Mouse (Mus musculus): ENCODE data around the gene Ggta1. TPM values are rescaled to one million over a fixed set of nuclear protein-coding genes. Genes with fewer than 3 reads are reported as not detected.

Ggta1 gene
- polyA plus RNA-seq, 1 experiment, result 3.5 TPM

DNA sequence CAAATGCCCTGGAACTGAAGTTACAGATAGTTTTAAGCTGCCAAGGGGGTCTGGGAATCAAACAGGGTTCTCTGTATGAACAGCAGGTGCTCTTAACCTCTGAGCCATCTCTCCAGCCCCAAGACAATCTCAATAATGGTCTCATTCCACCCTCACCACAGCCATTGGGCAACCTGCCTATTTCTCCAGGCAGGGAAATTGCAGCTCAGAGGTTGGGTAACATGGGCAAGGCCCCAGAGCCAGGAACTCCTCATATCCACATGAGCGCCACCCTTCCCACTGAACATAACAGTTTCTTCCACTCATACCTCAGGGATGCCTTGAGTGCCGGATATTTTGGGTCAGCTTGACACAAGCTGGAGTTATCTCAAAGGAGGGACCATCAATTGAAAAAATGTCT, 25.2 kb downstream of the Ggta1 start:
- no peak for TF ChIP-seq GATA1 (IDR thresholded peaks at IDR 0.05; ENCODE audit: low read length)

DNA sequence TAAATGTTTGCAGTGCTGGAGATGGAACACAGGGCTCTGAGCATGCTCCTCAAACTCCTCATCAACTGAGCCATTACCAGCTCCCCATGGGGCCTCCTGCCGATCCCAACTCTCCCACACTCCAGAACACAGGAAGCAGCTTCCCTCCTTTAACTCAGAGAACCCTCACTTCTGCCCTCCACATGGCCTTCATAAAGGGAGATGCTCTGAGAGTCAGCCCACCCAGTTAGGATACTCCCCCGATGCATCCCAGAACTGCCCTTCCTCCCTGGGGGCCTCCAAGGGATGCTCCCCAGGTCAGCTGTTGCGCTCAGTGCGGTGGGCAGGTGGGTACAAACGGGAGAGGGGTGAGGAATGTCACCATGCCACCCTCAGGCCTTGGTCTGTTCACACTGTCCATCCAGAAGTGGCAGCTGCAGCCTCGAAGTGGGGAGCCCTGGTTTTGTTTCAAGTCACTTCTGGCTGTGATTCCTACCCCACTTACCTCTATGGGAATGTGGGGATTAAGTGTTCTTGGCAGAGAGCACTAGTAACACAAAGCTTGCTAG, 28.4 kb downstream of the Ggta1 start:
- TF ChIP-seq GATA1 (IDR thresholded peaks at IDR 0.05; ENCODE audit: low read length), result no peak

GRCm38 (mm10) chr2:35433428-35433827, 29.6 kb downstream of the Ggta1 start:
- no peak for TF ChIP-seq GATA1 (IDR thresholded peaks at IDR 0.05; ENCODE audit: low read length)

- no peak for TF ChIP-seq GATA1 (IDR thresholded peaks at IDR 0.05; ENCODE audit: low read length)
These were observed 30.6 kb downstream of the Ggta1 start for GRCm38 (mm10) chr2:35432472-35432871.

DNA sequence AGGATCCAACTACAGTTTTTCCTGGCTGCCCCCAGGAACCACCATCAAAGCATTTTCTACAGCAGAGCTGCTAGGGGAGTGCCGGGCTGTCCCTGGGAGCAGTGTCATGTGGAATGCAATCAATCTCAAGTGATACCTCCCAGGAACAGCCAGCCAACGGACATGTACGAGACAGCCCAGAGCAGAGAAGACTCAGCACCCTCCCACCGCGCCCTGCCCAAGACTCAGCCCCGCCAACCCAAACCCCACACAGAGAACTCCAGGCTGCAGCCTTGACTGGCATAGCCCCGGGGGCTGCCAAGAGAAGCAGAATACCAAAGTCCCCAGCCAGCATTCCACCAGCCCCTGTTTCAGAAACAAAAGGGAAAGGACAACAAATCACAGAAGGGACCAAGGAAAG, 31.0 kb downstream of the Ggta1 start:
- no peak for TF ChIP-seq GATA1 (IDR thresholded peaks at IDR 0.05; ENCODE audit: low read length)

DNA sequence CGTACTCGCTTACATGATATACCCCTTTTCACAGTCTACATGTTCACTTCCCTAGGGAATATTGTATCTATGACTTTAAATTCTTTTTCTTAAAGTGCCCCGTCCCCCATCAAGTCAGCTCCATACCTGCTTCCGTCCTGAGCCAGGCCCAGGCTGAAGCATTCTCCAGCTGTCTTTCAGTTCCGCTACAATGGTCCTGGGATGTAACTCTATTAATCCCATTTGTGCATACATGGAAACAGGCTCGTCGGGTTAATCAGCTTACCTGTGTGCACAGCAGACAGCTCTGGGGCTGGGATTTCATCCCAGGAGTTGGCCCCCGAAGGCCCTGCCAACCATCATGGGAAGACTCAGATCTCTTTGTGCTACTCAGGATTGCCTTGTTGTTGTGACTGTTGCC, 32.2 kb downstream of the Ggta1 start:
- no peak for TF ChIP-seq GATA1 (IDR thresholded peaks at IDR 0.05; ENCODE audit: low read length)

GRCm38 (mm10) chr2:35428615-35429300, 34.3 kb downstream of the Ggta1 start:
- no peak for TF ChIP-seq GATA1 (IDR thresholded peaks at IDR 0.05; ENCODE audit: low read length)

- no peak for TF ChIP-seq GATA1 (IDR thresholded peaks at IDR 0.05; ENCODE audit: low read length)
These were observed 35.5 kb downstream of the Ggta1 start for GRCm38 (mm10) chr2:35427559-35427958.

GRCm38 (mm10) chr2:35423711-35424339, 39.2 kb downstream of the Ggta1 start:
- TF ChIP-seq GATA1 (IDR thresholded peaks at IDR 0.05; ENCODE audit: low read length), result no peak

GRCm38 (mm10) chr2:35422384-35422783, 40.6 kb downstream of the Ggta1 start:
- no peak for TF ChIP-seq GATA1 (IDR thresholded peaks at IDR 0.05; ENCODE audit: low read length)

GRCm38 (mm10) chr2:35420681-35421080, 42.4 kb downstream of the Ggta1 start:
- no peak for TF ChIP-seq GATA1 (IDR thresholded peaks at IDR 0.05; ENCODE audit: low read length)

GRCm38 (mm10) chr2:35419671-35420070, 43.4 kb downstream of the Ggta1 start:
- no peak for TF ChIP-seq GATA1 (IDR thresholded peaks at IDR 0.05; ENCODE audit: low read length)

GRCm38 (mm10) chr2:35419243-35419642, 43.8 kb downstream of the Ggta1 start:
- no peak for TF ChIP-seq GATA1 (IDR thresholded peaks at IDR 0.05; ENCODE audit: low read length)

DNA sequence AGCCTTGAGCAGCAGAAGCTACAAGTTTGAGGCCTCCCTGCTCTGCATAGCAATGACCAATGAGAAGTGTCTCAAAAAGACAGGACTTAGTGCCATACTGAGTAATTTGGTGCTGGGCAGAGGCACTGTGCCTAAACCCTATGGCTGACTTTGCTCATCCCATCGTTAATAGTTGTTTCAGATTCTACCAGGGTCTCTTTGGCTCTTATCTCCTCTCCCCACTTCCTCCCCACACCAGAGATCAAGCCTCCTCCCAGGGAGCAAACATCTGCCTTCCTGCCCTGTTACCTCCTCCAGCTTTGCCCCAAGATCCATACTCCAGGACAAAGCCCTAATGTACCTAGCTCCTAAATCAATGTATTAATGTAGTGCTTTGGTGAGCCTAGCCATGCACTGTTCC, 45.8 kb downstream of the Ggta1 start:
- TF ChIP-seq GATA1 (IDR thresholded peaks at IDR 0.05; ENCODE audit: low read length), result no peak

GRCm38 (mm10) chr2:35416473-35416872, 46.6 kb downstream of the Ggta1 start:
- no peak for TF ChIP-seq GATA1 (IDR thresholded peaks at IDR 0.05; ENCODE audit: low read length)

GRCm38 (mm10) chr2:35412810-35413209, 50.2 kb downstream of the Ggta1 start:
- TF ChIP-seq GATA1 (IDR thresholded peaks at IDR 0.05; ENCODE audit: low read length), result no peak

DNA sequence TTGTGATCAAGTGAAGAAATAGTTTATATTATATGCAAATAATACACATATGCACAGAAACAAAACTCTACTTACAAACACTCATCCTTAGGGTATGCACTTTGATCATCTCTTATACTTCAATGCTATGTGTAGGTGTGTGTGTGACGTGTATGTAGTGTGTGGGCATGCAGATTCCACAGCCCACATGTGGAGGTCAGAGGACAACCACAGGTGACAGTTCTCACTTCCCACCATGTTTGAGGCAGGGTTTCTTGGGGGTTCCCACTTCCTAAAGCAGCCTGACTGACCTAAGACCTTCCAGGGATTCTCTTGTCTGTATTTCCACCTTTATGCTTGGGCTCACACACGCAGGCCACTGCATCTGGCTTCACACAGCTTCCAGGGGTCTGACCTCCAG, 50.8 kb downstream of the Ggta1 start:
- no peak for TF ChIP-seq GATA1 (IDR thresholded peaks at IDR 0.05; ENCODE audit: low read length)
